In genomic region chr3:55212254-55212653, GRCm38 (mm10) we compare ENCODE assay signal across 28 mouse cellular contexts. TPM values are rescaled to one million over a fixed set of nuclear protein-coding genes. Genes with fewer than 3 reads are reported as not detected.
DNase-seq lines count a peak whose midpoint lies in the region; ATAC-seq lines count a peak whose summit lies in the region.
"Had no signal": no experiment of that assay in that cellular context is flagged by ENCODE, and none has a peak within 500 bp of the region (broad histone marks: within the 10 kb centered on the region; RNA-seq: fewer than 3 reads in every experiment).

No protein-coding gene starts in this region.

- H3K4me1 ChIP-seq in lung, embryonic 15.5 days, result 0 out of 2 replicates have a peak, but pooled peaks cover 3% of the 10 kb centered on the region
- H3K4me1 ChIP-seq: stomach, embryonic 15.5 days had no signal

- H3K36me3 ChIP-seq in lung, embryonic 15.5 days, result no peaks in the 10 kb centered on the region
- H3K36me3 ChIP-seq: embryonic facial prominence, embryonic 12.5 days; forebrain, embryonic 10.5 days; forebrain, embryonic 15.5 days; heart, embryonic 12.5 days; hindbrain, embryonic 13.5 days; stomach, embryonic 15.5 days had no signal

- H3K4me3 ChIP-seq in lung, embryonic 15.5 days, result no peak overlapping the region
- H3K4me3 ChIP-seq: embryonic facial prominence, embryonic 12.5 days; forebrain, embryonic 10.5 days; forebrain, embryonic 15.5 days; gastrocnemius, adult 2 months; heart, adult 2 months; heart, embryonic 12.5 days; hindbrain, embryonic 13.5 days; stomach, embryonic 15.5 days had no signal

- no peak overlapping the region for H3K9ac ChIP-seq in lung, embryonic 15.5 days
- H3K9ac ChIP-seq: embryonic facial prominence, embryonic 12.5 days; forebrain, embryonic 15.5 days; heart, embryonic 12.5 days; hindbrain, embryonic 13.5 days; liver, embryonic 14.5 days; stomach, embryonic 15.5 days had no signal

- H3K4me2 ChIP-seq in lung, embryonic 15.5 days, result no peak overlapping the region
- H3K4me2 ChIP-seq: embryonic facial prominence, embryonic 12.5 days; forebrain, embryonic 15.5 days; heart, embryonic 12.5 days; hindbrain, embryonic 13.5 days; stomach, embryonic 15.5 days had no signal

- no peak overlapping the region for H3K27ac ChIP-seq in lung, embryonic 15.5 days
- H3K27ac ChIP-seq: embryonic facial prominence, embryonic 12.5 days; forebrain, embryonic 10.5 days; forebrain, embryonic 15.5 days; gastrocnemius, adult 2 months; heart, adult 2 months; hindbrain, embryonic 13.5 days; liver, embryonic 14.5 days; stomach, embryonic 15.5 days had no signal

- no peak for DNase-seq in lung, postnatal 10 days
- DNase-seq in 3T3-L1 (ENCODE audit: low read depth, low spot score), result peak; percentile 30
- DNase-seq in Muller cell, postnatal 12 days (ENCODE audit: inconsistent ontology term), result peak; percentile 35
- peak; percentile 25 for DNase-seq in lung, postnatal 36 days
- DNase-seq in cerebellum, adult 9-10 months, result no peak
- DNase-seq: adrenal gland, postnatal 14 days; cerebellum, adult 11-12 months; cerebellum, postnatal 25 days; gastrocnemius, adult 2 months; heart, adult 2 months; heart, postnatal 4 days; kidney, adult 8-10 months; kidney, postnatal 10 days; layer of hippocampus, adult 9-11 months; liver; right cerebral cortex, postnatal 25 days had no signal

- H3K9me3 ChIP-seq in lung, embryonic 15.5 days, result no peaks in the 10 kb centered on the region
- H3K9me3 ChIP-seq: embryonic facial prominence, embryonic 12.5 days; forebrain, embryonic 10.5 days; forebrain, embryonic 15.5 days; heart, embryonic 12.5 days; hindbrain, embryonic 13.5 days; stomach, embryonic 15.5 days had no signal

- ATAC-seq in lung, embryonic 15.5 days (ENCODE audit: borderline replicate concordance, extremely low read depth, low FRiP score, low TSS enrichment), result peak; percentile 46; the same call in 1 of the 2 replicates
- ATAC-seq: forebrain, embryonic 15.5 days; intestine, embryonic 16.5 days had no signal

- H3K27me3 ChIP-seq in lung, embryonic 15.5 days, result no peaks in the 10 kb centered on the region
- H3K27me3 ChIP-seq: CH12.LX; embryonic facial prominence, embryonic 12.5 days; forebrain, embryonic 15.5 days; heart, embryonic 12.5 days; hindbrain, embryonic 13.5 days; stomach, embryonic 15.5 days had no signal

- 8% methylated on average over 2 of the region's 2 CpGs for WGBS in lung, embryonic 15.5 days

RNA-seq across cellular contexts. Expression of gene Dclk1, which starts 29.9 kb away (rescaled TPM):
- polyA plus RNA-seq in lung, embryonic 15.5 days (2015; fragmentation: Nextera tagmentation; extraction: Ambion mirVana), result 10.7 and 13.2 TPM in 2 replicates

RNA-seq across cellular contexts. Expression of gene Sohlh2, which starts 30.4 kb away (rescaled TPM):
- 0.06 and 0.12 TPM in 2 replicates for polyA plus RNA-seq in lung, embryonic 15.5 days (2015; fragmentation: Nextera tagmentation; extraction: Ambion mirVana)
- polyA plus RNA-seq: embryonic facial prominence, embryonic 12.5 days; forebrain, embryonic 10.5 days; forebrain, embryonic 15.5 days; heart, adult 2 months; heart, postnatal 0 days; hindbrain, embryonic 13.5 days; intestine, embryonic 16.5 days; limb, embryonic 11.5 days; liver, embryonic 14.5 days; stomach, embryonic 15.5 days had no signal

Comparison
In these comparisons a context has a peak if more than half of its experiments do, and no peak if none do; other contexts are left out.
1. DNase-seq: peak in 3T3-L1 (single experiment), Muller cell, postnatal 12 days (single experiment) and lung, postnatal 36 days (single experiment); none in lung, postnatal 10 days (single experiment) and cerebellum, adult 9-10 months (single experiment).